Mouse (Mus musculus) cerebellum, adult 11 months (tissue): Measurements from ENCODE around the gene Orc2.

ENCODE experiments used
- DNase-seq: peaks from one replicate; pipeline ENCODE4 v3.0.0; 2022

Orc2 gene

GRCm38 (mm10) chr1:58504577-58505254 is at the start of gene Orc2:
Orc2 (minus strand) TSS chr1:58505109.
- peak; percentile 88 for DNase-seq

DNA sequence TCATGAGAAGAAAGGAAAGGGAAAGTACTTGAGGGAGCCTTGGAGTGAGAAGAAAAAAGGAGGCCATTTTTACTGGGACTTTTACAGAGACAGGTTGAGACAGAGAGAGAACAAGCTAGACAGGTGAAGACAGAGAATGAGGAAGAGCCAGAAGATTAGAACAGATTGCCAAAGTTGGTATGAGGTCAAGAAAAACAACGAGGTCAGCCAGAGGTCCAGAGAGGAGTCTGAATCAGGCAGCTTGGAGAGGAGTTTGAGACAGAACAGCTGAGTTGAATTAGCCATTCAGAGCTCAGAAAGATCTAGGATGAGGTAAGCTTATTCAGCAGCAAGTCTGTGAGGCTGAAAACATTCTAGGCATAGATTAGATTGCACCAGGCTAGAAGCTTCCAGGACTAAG is 36.5 kb upstream of the Orc2 start:
- no peak for DNase-seq

GRCm38 (mm10) chr1:58507249-58507648 is 2.3 kb upstream of the Orc2 start:
- DNase-seq: no peak

GRCm38 (mm10) chr1:58503793-58504370 is 1.0 kb downstream of the Orc2 start:
- no peak for DNase-seq

- no peak for DNase-seq
Observed at GRCm38 (mm10) chr1:58503134-58503533, 1.8 kb downstream of the Orc2 start.

- no peak for DNase-seq
Observed at GRCm38 (mm10) chr1:58498758-58499157, 6.2 kb downstream of the Orc2 start.

GRCm38 (mm10) chr1:58497678-58498077 is 7.2 kb downstream of the Orc2 start:
- DNase-seq: no peak

- no peak for DNase-seq
Observed at GRCm38 (mm10) chr1:58495603-58496002, 9.3 kb downstream of the Orc2 start.

GRCm38 (mm10) chr1:58482647-58483046 is 22.3 kb downstream of the Orc2 start:
- no peak for DNase-seq

GRCm38 (mm10) chr1:58475662-58476061 is 29.2 kb downstream of the Orc2 start:
- DNase-seq: no peak

DNA sequence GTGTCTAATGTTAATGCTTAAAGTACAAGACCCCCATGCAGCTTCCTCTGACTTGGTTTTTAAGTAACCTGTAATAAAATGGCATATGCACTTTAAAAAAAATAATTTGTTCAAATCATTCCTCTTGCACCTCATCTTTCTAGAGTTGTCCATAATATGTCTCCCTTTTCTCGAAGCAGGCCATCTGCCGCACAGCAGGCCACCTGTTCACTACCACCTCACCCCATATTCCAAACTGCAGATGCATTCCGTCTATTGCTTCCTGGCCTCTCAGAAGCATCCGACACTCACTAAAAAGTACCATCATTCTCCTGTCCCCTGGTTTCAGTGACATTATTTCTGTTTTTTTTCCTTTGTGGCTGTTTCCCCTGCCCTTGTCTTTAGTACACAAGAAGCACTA is 39.3 kb downstream of the Orc2 start:
- peak; percentile 20 for DNase-seq

DNA sequence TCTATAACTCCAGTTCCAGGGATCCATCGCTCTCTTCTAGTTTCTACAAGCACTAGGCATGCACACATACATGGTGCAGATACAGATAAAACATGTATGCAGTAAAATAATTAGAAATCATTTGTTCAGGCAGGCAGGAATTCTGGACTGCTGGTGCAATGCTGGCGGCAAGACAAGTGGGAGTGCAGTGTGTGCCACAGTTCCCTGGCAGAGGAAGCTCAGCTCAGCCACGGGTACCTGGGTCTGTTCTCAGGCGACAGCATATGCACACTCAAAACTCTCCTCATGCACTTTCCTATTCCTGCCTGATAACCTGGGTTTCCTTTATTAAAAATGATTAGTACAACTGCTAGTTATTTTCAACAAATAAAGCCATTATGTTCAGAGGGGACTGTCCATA is 39.9 kb downstream of the Orc2 start:
- DNase-seq: peak; percentile 40

- no peak for DNase-seq
Observed at GRCm38 (mm10) chr1:58463935-58464334, 41.0 kb downstream of the Orc2 start.

- DNase-seq: no peak
Observed at GRCm38 (mm10) chr1:58460566-58460965, 44.3 kb downstream of the Orc2 start.

DNA sequence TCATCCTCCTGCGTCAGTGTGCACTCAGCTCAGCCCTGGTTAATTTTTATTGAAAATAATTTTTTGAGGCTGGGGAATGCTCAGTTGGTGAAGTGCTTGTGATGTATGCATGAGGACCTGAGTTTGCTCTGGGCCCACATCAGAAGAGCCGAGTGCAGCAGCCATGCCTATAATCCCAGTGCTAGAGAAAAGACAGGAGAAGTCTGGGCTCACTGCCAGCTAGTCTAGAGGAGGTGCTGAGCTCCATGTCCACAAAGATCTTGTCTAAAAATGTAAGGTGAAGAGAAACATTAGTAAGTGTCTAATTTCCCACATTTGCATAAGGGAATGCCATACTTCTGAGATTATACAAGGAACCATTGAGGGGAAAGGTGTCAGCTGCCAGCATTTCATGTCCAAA is 46.0 kb downstream of the Orc2 start:
- no peak for DNase-seq

DNA sequence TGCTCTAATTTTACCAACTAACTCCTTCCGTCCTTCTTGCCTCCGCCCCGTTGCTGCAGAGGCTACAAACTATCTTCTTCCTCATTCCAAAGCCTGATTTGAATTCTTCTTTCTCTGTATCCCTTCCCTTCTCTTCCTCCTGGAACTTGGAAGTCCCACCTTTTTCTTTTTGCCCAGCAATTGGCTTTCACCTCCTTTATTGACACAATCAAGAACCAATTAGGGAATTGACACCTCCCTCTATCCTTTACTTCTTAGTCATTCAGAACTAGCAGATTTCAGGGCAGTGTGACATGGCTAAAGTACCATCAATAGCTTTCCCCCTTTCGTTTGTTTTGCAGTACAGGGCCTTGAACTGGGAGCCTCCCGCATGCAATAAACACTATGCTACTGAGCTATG is 46.7 kb downstream of the Orc2 start:
- DNase-seq: no peak

DNA sequence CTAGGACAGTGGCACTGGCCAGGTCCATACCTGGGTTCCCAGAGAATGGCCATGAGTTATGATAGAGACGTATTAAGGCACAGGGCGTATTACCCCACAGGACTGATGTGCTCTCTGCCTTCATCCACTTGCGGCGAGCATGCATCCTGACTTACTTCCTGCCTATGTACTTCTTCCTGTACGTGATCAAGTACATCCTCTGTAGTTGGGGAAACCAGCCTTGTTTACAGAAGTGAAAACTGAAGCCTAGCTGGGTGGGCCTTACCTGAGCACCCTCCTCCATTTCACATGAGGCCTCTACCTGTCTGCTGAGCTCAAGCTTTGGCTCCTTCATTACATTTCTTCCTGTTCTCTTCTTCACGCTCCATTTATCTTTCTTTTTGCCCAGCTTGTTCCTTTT is 50.6 kb downstream of the Orc2 start:
- DNase-seq: no peak

- DNase-seq: no peak
Observed at GRCm38 (mm10) chr1:58448396-58448795, 56.5 kb downstream of the Orc2 start.

- DNase-seq: no peak
Observed at GRCm38 (mm10) chr1:58447766-58448165, 57.1 kb downstream of the Orc2 start.

- no peak for DNase-seq
Observed at GRCm38 (mm10) chr1:58445861-58446260, 59.0 kb downstream of the Orc2 start.

GRCm38 (mm10) chr1:58445143-58445722 is 59.7 kb downstream of the Orc2 start, which contains the start of the genes Nif3l1 and Ppil3:
Nif3l1 (plus strand) TSS chr1:58445151.
Ppil3 (minus strand) TSS chr1:58445486.
- DNase-seq: peak; percentile 66

DNA sequence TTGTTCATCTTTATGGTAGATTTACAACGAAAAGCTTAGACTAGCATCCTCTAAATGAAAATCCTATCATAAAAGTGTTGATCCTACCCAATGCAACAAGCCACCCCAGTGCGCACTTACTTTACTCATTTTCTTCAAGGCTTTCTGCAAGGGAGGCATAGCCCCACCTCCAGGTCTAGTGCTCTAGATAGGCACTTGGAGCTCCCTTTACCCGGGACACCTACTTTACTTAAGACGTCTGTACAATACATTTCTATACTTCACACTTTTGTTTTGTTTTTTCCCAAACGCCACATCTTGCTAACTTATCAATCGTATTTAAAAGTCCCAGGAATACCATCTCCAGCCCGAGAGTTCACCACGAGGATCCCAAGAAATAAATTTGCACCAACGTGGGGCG is 60.2 kb downstream of the Orc2 start:
- DNase-seq: no peak

DNA sequence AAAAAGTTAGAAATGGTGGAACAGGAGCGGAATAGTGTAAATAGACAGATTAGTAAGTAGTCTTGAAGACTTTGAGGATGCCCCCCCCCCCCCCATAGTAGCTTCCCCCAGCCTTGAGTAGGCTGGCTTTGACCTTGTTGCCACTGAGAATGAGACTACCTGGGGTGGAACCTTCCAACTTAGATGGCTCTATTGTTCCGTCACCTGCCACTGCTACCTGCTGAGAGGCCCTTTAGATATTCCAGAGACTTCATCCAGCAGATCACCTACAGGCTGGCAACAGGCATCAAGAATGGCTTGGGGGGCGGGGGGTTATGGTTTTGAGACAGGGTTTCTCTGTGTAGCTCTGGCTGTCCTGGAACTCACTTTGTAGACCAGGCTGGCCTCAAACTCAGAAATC is 80.4 kb downstream of the Orc2 start:
- no peak for DNase-seq
